Mouse (Mus musculus) bone marrow macrophage, adult 2 months (primary cell): ENCODE measurements at regions not wholly inside any gene's neighbourhood (a gene's known extent, or its start where the extent isn't known, plus 50 kb on each side); places are given as distances from the start of the nearest gene placed in this dataset.

Experiments used
- CTCF ChIP-seq: IDR thresholded peaks from 2 replicates; pipeline ENCODE4 v1.5.1; 2012; ENCODE audit warnings: low read depth, mild to moderate bottlenecking, low read length, moderate library complexity
- POLR2A ChIP-seq: IDR thresholded peaks from 2 replicates; pipeline ENCODE4 v1.6.1; 2012; ENCODE audit warnings: mild to moderate bottlenecking, low read depth, low read length, borderline replicate concordance

GRCm38 (mm10) chr13:28721548-28721981 is 231.9 kb downstream of the Sox4 start:
- TF ChIP-seq CTCF (no peak), POLR2A (no peak)
